Mouse (Mus musculus) hematopoietic stem cell, adult 5-6 weeks (primary cell): ENCODE results near the gene Gm4214. TPM values are rescaled to one million over a fixed set of nuclear protein-coding genes. Genes with fewer than 3 reads are reported as not detected.
"Not testable (repeated sequence)": the region's sequence is repeated elsewhere in the genome, so short reads cannot be mapped to it uniquely, and the experiment has no call there.

Experiments used
- ATAC-seq, 2 experiments: fragments of 125-278 bp in 1 of 2; replicated peaks in 1 of 2; 2 replicates each; pipeline ENCODE4 v1.8.0; 2016 to 2017; ENCODE audit warnings: inconsistent platforms in 2 of 2, mild to moderate bottlenecking in 2 of 2, moderate number of reproducible peaks in 2 of 2, low read depth in 1 of 2, moderate TSS enrichment in 1 of 2; ENCODE audit not compliant: low FRiP score in 2 of 2, poor library complexity in 2 of 2, severe bottlenecking in 2 of 2, insufficient read depth in 1 of 2, low TSS enrichment in 1 of 2
- total RNA-seq: library from RNA; stranded (forward); fragments of 172-1452, 232-1000 nt; gene quantifications from 2 replicates; pipeline ENCODE4 v1.2.3, GENCODE M21; 2017

The Gm4214 gene
- total RNA-seq: not detected in 2 replicates

GRCm38 (mm10) chr7:22984573-22984972 is at the start of gene Gm4214:
Gene Gm4214 (minus strand): TSS chr7:22984673.
- not testable (repeated sequence) for ATAC-seq

- not testable (repeated sequence) for ATAC-seq
Measured at GRCm38 (mm10) chr7:23019823-23020222, 35.4 kb upstream of the Gm4214 start, which contains the start of gene Gm4216. Gene Gm4216 (minus strand): TSS chr7:23019923.

Other genes with a start within 250 kb of the Gm4214 start
- gene Vmn1r157, start 223.0 kb downstream of the Gm4214 start, total RNA-seq: not detected in 2 replicates
- gene Vmn1r158, start 193.9 kb downstream of the Gm4214 start, total RNA-seq: not detected in 2 replicates
- not detected in 2 replicates for gene Vmn1r159, start 141.1 kb downstream of the Gm4214 start, total RNA-seq
- gene Vmn1r160, start 113.4 kb downstream of the Gm4214 start, total RNA-seq: not detected in 2 replicates
- gene Gm4216, start 35.2 kb upstream of the Gm4214 start, total RNA-seq: not detected in 2 replicates
- not detected in 2 replicates for gene Vmn1r163, start 70.9 kb upstream of the Gm4214 start, total RNA-seq
- not detected in 2 replicates for gene Gm8720, start 82.8 kb upstream of the Gm4214 start, total RNA-seq
- not detected in 2 replicates for gene Gm10662, start 159.8 kb upstream of the Gm4214 start, total RNA-seq
- gene Vmn1r165, start 232.7 kb upstream of the Gm4214 start, total RNA-seq: not detected in 2 replicates